Mouse (Mus musculus): Measurements from ENCODE around the gene Usp22. TPM values are rescaled to one million over a fixed set of nuclear protein-coding genes. Genes with fewer than 3 reads are reported as not detected.
"Not testable (repeated sequence)": the region's sequence is repeated elsewhere in the genome, so short reads cannot be mapped to it uniquely, and the experiment has no call there.

Gene Usp22
- total RNA-seq, 2 experiments from 2014 or later, result 211 to 228 TPM

GRCm38 (mm10) chr11:61143564-61144469 is 31.0 kb downstream of the Usp22 start:
- no peak for DNase-seq

GRCm38 (mm10) chr11:61142941-61143530 is 31.8 kb downstream of the Usp22 start:
- no peak for DNase-seq

GRCm38 (mm10) chr11:61142262-61142661 is 32.6 kb downstream of the Usp22 start:
- DNase-seq, result no peak

GRCm38 (mm10) chr11:61141693-61142092 is 33.2 kb downstream of the Usp22 start:
- DNase-seq, result no peak

DNA sequence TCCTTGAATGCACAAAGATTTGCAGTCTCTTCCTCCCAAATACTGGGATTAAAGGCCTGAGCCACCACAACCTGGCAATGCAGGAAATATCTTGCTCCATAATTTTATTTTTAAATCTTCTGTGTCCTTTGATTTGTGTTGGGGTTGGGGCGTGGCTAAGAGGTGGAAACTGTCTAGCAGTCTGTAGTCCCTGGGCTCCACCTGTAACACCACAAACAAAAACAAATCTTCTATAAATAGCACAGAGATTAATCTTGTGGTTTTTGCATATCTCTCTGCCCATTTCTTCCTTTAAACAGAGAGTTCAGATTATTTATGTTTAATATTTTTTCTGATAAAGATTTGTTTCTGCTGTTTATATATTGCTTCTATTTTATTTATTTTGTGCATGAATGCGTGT is 41.9 kb downstream of the Usp22 start:
- no peak for DNase-seq

GRCm38 (mm10) chr11:61130646-61131045 is 44.2 kb downstream of the Usp22 start:
- not testable (repeated sequence) for DNase-seq

- no peak for DNase-seq
Observed at GRCm38 (mm10) chr11:61129305-61129704, 45.5 kb downstream of the Usp22 start.

DNA sequence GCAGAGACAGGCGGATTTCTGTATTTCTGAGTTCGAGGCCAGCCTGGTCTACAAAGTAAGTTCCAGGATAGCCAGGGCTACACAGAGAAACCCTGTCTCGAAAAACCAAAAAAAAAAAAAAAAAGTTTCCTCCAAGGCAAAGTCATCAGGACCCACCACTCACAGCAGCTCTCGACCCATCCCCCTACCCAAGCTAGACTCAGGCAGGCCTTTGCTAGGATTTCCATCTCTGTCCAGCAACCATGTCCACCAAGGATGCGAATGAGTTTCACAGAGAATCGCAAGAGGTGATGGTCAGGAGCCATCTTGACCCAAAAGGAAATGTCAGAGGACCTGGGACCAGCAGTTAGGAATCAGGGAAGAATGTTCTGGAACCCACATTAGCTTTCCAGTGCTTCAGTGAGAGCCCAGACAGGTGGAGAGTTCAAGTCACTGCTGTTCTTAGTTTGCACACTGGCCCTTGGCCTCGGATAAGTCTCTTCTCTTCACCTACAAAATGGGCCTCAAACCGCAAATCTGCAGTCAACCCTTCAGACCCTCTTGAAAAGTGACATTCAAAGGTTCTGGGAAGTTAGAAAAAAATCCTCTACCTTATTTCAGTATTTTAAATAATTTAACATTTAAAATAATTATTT is 47.3 kb downstream of the Usp22 start:
- no peak for DNase-seq

- no peak for DNase-seq
Observed at GRCm38 (mm10) chr11:61126606-61127355, 48.1 kb downstream of the Usp22 start, which contains the start of gene Tnfrsf13b. Tnfrsf13b (plus strand) TSS chr11:61126755.

DNA sequence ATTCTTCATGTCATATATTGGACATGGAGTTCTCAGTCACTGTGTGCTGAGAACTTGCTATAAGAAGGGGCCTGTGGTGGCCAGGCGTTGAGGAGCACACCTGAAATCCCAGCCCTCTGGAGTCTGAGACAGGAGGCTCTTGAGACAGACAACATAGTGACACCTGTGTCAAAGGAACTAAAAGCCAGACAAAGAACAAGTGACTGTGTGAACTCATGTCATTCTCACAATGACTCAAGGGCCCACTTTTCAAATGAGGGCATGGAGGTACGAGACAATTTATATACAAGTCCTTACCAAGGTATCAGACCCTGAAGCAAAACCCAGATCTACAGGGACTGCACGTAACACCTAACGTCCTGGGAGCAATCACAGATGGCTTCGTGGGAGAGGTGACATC is 48.9 kb downstream of the Usp22 start:
- DNase-seq, result no peak

GRCm38 (mm10) chr11:61123886-61124285 is 51.0 kb downstream of the Usp22 start:
- DNase-seq, result no peak

DNA sequence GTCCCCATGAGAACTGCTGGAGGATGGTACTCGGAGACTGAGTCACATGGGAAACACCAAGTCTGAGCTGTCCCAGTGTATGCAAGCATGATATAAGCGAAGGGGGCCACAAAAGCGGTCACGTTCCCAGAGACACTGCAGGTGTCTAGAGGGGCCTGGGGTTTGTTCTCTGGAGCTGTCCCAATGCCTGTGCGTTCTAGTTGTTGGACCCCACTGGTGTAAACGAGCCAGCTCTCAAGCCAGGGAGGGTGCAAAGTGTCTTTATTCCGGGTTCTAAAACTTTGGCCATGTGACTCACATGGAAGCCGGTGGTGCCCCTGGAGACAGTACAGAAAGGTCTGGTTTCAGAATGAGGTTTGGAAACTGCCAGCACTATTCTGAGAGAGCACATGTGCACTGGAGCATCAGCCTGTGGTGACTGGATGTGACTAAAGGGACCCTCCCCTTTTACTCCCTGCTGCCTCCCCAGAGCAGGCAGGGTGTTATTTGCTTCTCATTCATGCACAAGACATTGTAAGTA is 52.0 kb downstream of the Usp22 start:
- DNase-seq, result no peak

- DNase-seq, result no peak
Observed at GRCm38 (mm10) chr11:61122283-61122768, 52.5 kb downstream of the Usp22 start.

- no peak for DNase-seq
Observed at GRCm38 (mm10) chr11:61119996-61120583, 54.8 kb downstream of the Usp22 start.

DNA sequence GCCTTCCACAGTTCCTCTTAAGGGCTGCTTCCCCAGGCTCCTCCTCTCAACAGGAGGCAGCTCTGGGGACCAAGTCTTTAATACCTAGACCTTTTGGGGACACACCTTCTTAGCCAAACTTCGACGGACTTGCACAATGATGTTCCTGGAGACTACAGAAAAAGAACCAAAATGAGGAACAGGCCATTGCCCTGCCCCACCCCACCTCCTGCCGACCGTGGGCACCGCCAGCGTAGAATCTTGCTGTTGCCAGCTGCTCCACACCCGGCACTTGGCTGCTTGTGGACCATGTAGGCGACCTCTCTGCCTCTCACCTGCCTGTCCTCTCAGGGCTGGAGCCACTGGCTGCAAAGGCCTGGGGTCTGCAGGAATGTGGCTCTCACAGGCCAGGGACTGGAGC is 58.6 kb downstream of the Usp22 start:
- DNase-seq, result no peak

DNA sequence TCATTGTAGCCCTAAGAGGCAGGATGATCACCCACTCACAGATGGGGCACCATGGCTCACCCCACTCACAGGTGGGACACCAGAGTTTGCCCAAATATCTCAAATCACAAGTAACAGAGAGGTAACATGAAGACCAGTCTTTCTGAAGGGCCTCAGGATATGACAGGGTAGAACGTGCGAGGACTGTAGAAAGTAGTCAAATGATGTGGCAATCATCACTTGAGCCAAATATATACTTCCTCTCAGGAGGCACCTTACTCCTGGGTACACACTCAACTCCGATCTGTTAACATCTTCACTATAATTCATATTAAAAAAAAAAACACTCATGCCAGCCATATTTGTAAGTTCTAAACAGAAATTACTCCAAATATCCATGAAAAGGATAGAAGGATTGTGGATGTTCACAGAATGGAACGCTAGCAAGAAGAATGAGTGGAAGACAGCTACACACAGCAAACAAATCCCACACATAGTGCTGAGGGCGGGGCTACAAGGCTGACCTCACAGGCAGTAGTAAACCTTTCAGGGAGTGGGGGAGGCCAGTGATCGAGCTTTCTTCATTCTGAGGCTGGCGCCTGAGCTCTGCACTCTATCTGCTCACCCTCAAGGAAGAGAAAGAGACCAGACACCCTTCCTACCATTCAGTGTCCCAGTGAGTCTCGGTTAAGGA is 62.4 kb downstream of the Usp22 start:
- DNase-seq, result no peak

DNA sequence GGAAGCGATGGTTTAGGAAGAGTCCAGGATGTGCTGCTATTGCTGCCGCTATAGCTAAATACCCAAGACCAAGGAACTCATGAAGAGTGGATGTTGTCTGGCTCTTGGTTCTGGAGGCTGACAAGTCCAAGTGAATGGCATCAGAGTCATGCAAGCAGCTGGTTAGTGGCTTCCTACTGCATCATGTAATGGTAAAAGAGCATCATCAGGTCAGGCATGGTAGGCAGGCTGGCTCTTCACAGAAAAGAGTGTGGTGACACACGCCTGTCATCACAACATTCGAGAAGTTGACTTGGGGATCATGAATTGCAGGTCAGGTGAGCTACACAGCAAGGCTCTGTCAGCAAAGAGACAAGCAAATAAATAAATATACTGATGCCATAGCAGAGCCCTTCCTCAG is 63.4 kb downstream of the Usp22 start:
- no peak for DNase-seq

DNA sequence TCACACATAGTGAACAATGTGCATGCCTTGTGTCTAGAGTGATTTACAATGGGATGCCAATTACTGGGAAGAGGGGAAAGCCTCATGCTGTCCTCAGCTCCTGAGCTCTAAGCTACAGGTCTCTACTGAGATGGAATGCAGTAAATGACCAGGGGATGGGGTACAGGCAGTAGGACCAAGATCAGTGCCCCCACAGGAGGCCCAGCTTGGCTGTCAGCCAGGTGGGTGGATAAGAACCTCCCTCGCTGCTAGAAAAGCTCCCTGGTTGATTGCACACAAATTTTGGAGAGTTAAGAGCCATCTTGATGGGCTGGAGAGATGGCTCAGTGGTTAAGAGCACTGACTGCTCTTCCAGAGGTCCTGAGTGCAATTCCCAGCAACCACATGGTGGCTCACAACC is 63.9 kb downstream of the Usp22 start:
- no peak for DNase-seq

DNA sequence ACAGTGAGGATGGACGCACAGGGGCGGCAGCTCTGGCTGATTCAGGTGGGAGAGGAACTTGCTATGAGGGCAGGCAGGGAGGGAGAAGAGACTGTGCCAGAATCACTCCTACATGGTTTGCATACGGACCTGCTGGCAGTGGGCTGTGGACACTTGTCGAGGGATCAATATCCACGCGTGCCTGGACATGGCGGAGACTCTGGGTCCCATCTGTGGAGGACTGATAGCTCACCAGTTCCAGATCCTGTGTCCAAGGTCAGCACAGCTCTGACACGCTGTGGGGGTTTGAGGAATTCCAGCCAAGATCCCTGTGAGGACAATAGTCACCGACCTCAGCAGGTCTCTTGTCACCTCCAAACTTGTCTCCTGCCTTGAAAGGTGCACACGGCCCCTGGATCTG is 64.7 kb downstream of the Usp22 start:
- DNase-seq, result no peak

- DNase-seq, result no peak
Observed at GRCm38 (mm10) chr11:61109707-61110106, 65.1 kb downstream of the Usp22 start.

GRCm38 (mm10) chr11:61108911-61109361 is 65.9 kb downstream of the Usp22 start:
- no peak for DNase-seq

All from layer of hippocampus, postnatal 36 days (tissue).